Mouse (Mus musculus) layer of hippocampus, adult 8-10 months (tissue): ENCODE measurements around the gene Gm973. TPM values are rescaled to one million over a fixed set of nuclear protein-coding genes. Genes with fewer than 3 reads are reported as not detected.
A peak's percentile ranks its signal among the peaks of the same experiment; 100 is the strongest.
"Not testable (repeated sequence)": the region's sequence is repeated elsewhere in the genome, so short reads cannot be mapped to it uniquely, and the experiment has no call there.

ENCODE experiments used
- DNase-seq, 2 experiments: peaks; one replicate each; pipeline ENCODE4 v3.0.0; 2022; ENCODE audit warnings: low spot score in 2 of 2
- total RNA-seq, 4 experiments: library from RNA; stranded (reverse); gene quantifications; 2 replicates each; pipeline ENCODE4 v1.2.4; 2022

The Gm973 gene
- total RNA-seq, 4 experiments from 2014 or later: 15.3 to 29.4 (median 21.6) TPM

GRCm38 (mm10) chr1:59623325-59624017 lies 107.4 kb downstream of the Gm973 start:
- peak; percentile 39 to 81 for DNase-seq

- no peak for DNase-seq
Observed at GRCm38 (mm10) chr1:59625410-59625809, 109.3 kb downstream of the Gm973 start.

DNA sequence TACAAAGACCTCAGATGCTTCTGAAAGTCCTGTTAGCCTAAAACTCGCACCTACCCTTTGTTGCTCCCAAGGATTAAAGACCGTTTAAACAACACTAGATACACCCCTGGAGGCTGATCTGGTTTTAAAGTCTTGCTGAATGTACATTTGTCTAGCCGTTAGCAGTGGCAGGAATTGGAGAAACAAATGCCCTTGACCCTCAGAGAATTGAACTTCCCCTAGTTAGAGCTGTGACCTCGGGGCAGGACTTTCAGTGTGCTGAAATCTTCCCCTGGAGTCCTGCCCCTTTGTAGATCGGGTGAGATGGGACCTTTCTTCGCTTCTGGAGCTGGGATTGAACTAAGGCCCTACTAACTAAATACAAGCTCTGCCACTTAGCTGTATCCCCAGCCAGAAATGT lies 113.1 kb downstream of the Gm973 start:
- no peak for DNase-seq

- not testable (repeated sequence) for DNase-seq
Observed at GRCm38 (mm10) chr1:59630356-59630755, 114.3 kb downstream of the Gm973 start.

DNA sequence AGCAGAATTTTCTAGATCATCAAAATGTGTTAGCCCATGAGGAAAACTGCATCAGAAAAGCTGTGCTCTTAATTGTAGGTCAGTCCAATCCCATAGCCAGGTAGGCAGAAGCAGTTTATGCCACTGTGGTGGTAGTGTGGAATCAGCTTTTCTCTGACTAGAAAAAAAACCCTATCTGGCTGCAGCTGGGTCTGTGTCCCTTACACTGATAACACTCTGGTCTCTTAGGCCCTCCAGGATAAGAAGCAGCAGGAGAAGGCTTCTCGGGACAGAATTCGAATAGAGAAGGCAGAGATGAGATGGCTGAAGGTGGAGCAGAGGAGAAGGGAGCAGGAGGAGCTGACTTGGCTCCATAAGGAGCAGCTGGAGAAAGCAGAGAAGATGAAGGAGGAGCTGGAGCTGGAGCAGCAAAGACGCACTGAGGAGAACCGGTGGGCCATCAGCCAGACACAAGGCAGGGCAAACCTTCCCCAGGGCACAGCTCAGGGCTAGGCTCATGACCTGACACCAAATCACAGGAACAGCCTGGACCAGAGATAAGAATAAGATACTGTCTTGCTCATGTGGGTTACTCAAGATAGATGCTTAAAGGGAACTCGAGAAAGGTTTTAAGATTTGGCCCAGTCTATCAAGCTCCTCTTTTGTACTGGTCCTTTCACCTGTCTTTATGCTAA lies 116.1 kb downstream of the Gm973 start:
- DNase-seq: no peak

DNA sequence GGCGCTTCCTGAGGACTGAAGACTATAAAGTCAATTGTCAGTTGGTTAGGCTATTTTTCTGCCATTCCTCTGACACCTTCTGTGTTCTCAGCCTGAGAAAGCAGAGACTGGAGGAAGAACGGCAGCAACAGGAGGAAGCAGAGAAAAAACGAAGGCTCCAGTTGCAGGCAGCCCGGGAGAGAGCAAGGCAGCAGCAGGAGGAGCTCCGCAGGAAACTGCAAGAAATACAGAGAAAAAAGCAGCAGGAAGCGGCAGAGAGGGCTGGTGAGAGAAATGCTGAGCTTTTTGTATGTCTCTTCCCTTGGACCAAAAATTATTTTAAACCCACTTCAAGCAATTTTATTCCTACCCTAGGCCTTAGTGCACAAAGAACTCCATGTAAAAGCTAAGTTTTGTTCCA lies 117.0 kb downstream of the Gm973 start:
- no peak for DNase-seq

DNA sequence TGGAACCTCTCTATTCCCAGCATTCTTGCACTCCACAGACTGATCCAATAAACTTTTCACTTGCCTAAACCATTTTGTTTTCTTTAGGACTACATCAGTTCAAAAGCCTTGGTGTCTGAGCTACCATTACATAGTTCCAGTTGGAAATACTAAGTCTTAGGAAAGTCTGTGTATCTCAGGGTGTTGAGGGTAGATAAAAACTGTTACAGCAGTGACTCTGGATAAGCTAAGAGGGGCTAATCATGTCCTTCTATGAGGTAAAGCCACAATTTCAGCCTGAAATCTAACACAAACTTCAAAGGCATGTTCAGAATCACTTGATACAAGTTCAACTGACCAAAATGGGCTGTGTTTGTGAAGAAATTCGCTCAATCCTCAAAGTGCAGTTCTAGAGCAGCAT lies 120.3 kb downstream of the Gm973 start:
- DNase-seq: no peak

DNA sequence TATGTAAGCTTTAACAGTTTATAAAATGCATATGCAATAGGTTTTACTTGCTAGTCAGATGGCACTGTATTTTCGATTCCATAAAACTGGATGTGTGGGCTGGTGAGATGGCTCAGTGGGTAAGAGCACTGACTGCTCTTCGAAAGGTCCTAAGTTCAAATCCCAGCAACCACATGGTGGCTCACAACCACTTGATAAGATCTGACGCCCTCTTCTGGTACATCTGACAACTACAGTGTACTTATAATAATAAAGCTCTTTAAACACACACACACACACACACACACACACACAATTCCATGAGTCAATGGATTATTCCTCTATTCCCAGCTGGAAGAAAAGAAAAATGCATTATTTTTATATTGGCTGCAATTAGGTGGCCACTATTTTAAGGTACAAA lies 122.3 kb downstream of the Gm973 start:
- no peak for DNase-seq

GRCm38 (mm10) chr1:59642488-59642887 lies 126.4 kb downstream of the Gm973 start:
- DNase-seq: no peak

DNA sequence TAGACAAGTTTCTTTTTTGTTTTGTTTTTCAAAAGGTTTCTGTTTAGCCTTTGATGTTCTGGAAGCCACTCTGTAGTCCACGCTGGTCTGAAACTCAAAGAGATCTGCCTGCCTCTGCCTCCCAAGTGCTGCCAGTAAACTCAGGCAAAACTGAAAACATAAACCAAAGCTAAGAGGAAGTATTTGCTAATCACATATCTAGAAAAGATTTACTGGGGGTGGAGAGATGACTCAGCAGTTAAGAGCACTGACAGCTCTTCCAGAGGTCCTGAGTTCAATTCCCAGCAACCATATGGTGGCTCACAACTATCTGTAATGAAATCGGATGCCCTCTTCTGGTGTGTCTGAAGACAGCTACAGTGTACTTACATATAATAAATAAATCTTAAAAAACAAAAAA lies 130.4 kb downstream of the Gm973 start:
- DNase-seq: not testable (repeated sequence)

DNA sequence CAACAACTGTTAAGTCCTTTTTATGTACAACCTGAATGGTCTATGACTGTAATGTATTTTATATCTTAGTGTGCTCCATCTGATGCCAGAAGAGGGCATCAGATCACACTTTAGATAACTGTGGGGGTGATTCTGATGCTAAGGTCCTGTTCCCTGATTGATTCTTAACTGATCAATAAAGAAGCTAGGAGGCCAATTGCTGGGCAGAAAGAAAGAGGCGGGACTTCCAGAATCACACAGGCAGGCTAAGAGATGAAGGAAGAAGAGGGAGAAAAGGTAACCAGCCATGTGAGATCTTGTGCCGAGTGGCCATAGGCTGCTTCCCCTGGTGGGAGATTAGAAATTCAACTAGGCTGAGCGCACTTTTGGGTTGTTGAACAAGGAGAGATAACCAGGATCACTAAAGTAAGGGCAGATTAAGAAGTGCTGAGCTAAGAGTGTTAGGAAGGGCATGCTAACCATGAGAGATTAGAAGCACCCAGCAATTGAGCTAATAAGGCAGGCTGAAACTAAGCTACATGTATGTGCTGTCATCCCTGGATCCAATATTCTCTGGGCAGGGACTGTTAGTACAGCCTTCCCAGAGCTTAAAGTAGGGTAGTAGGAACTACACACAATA lies 135.2 kb downstream of the Gm973 start:
- no peak for DNase-seq

- DNase-seq: no peak
Observed at GRCm38 (mm10) chr1:59653243-59653911, 137.3 kb downstream of the Gm973 start.

GRCm38 (mm10) chr1:59656244-59657171 lies 140.4 kb downstream of the Gm973 start:
- no peak for DNase-seq

- no peak for DNase-seq
Observed at GRCm38 (mm10) chr1:59663456-59664135, 147.5 kb downstream of the Gm973 start.

DNA sequence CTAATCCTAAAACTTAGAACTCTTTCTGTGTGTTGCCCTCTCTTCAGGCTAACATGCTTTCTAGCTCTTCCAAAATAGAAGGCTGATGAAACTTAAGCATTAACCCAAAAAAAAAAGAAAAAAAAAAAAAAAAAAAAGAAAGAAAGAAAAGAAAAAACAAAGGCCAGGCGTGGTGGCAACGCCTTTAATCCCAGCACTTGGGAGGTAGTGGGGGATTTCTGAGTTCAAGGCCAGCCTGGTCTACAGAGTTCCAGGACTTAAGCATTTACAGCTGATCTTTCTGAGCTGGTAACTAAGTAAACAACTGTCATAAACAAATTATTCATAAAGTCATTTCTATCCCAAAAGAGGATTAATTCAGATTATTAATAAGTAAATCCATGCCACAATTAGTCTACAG lies 152.8 kb downstream of the Gm973 start:
- no peak for DNase-seq

DNA sequence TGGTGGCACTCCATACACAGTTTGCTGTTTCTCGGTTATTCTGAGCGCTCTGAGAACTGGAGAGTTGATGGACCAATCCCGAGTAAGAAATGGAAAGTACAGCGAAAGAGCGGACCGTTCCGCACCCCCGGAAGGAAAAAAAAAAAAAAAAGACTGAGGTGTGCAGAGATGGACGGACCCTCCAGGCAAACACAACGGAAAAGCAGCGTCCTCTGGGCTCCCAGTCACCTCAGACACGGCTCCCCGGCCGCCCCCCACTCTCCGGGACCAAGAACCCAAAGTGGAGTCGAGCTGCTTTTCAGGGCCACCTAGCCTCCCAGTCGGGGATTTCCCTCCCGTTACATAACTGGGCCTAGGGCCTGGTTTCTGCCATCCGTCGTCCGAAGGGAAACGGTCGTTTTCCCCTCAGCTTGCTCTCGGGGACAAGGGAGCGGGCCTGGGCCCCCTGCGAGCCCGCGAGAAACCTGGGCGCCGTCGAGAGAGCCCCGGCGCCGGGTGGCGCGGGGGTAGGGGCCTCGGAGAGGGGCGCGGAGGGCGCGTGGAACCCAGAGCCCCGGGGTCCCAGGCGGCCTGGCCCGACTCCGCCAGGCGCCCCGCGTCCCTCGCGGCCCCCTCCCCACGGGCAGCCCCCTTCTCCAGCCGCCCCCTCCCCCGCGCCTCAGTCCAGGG lies 154.0 kb downstream of the Gm973 start:
- peak in 1 of 2 experiments; percentile 12 for DNase-seq

GRCm38 (mm10) chr1:59670641-59671168 lies 154.6 kb downstream of the Gm973 start, which contains the start of gene Sumo1:
Sumo1 (minus strand) TSS chr1:59670834.
- peak; percentile 80 to 82 for DNase-seq

GRCm38 (mm10) chr1:59673661-59674060 lies 157.6 kb downstream of the Gm973 start:
- no peak for DNase-seq
